Mouse (Mus musculus): Measurements from ENCODE around the gene Mrgprf.

- TF ChIP-seq POLR2A (IDR thresholded peaks at IDR 0.05; ENCODE audit: extremely low read depth, insufficient read depth, low read length) (no peak), CTCF (IDR thresholded peaks at IDR 0.05; ENCODE audit: extremely low read depth, insufficient read depth, low read length) (no peak)
Measured at GRCm38 (mm10) chr7:145275488-145275887, 25.1 kb upstream of the Mrgprf start.

All from cortical plate, adult 2 months (tissue).